Mouse (Mus musculus): ENCODE data around the gene Aaed1. TPM values are rescaled to one million over a fixed set of nuclear protein-coding genes. Genes with fewer than 3 reads are reported as not detected.

Aaed1 gene
- polyA plus RNA-seq, 1 experiment = 4.9 TPM

DNA sequence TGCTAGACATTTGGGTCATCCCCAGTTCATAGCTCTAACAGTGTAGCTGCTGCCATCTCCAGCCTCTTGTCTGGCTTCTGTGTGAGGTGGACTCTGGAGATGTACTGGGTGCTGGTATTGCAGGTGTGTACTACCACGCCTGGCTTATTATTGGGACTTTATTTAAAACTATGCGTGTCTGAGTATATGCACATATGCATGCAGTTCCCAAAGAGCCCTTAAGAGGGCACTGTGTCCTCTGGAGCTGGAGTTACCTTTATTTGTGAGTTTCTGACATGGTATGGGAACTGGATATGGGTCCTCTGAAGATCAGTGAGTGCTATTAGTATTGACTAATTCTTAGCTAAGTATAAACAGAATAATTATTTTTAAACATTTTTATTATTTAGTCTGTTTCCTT is 27.8 kb downstream of the Aaed1 start:
- DNase-seq (ENCODE audit: low read depth in 1 of 2, low spot score in 2 of 2) = no peak
- Histone ChIP-seq H3K4me1 (ENCODE audit: control insufficient read depth, insufficient read depth, insufficient read length) (no peaks in the 10 kb centered on the region), H3K36me3 (ENCODE audit: control insufficient read depth, insufficient read depth, low read length) (no peaks in the 10 kb centered on the region; the same call in 1 of the 2 replicates), H3K27ac (ENCODE audit: insufficient read depth, low read length) (no peak overlapping the region), H3K4me3 (ENCODE audit: extremely low read depth, insufficient read depth, insufficient read length) (no peak overlapping the region), H3K27me3 (ENCODE audit: control insufficient read depth, insufficient read depth, low read length) (0 out of 2 replicates have a peak, but pooled peaks cover 1% of the 10 kb centered on the region)
- TF ChIP-seq CTCF (IDR thresholded peaks at IDR 0.05; ENCODE audit: extremely low read depth, insufficient read depth, insufficient read length, insufficient replicate concordance) (no peak), POLR2A (IDR thresholded peaks at IDR 0.05; ENCODE audit: low read depth, low read length) (no peak)
- WGBS = 91% methylated on average over 2 of the region's 2 CpGs

DNA sequence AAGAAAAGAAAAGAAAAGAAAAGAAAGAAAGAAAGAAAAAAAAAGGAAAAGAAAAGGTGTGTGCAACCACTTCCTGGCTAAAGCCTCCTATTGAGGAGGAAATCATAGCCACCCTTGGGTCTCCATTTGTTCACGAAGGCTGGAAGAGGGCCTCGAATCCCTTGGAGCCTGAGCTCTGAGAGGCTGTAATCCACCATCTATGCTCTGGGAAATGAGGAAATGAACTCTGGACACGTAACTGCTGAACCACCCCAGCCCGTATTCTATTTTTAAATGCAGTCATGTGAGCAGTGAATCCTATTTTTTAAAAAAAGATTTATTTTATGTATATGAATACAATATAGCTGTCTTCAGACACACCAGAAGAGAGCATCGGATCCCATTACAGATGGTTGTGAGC is 31.6 kb downstream of the Aaed1 start:
- no peaks in the 10 kb centered on the region for H3K4me1 ChIP-seq (ENCODE audit: control insufficient read depth, insufficient read depth, insufficient read length)
- no peaks in the 10 kb centered on the region for H3K36me3 ChIP-seq (ENCODE audit: control insufficient read depth, insufficient read depth, low read length)
- no peak overlapping the region for H3K27ac ChIP-seq (ENCODE audit: insufficient read depth, low read length)
- H3K27me3 ChIP-seq (ENCODE audit: control insufficient read depth, insufficient read depth, low read length) = peaks cover 1% of the 10 kb centered on the region; the same call in 1 of the 2 replicates
- WGBS = 73% methylated on average over 5 of the region's 5 CpGs
- H3K4me3 ChIP-seq (ENCODE audit: extremely low read depth, insufficient read depth, insufficient read length) = no peak overlapping the region
- no peak for TF ChIP-seq CTCF (IDR thresholded peaks at IDR 0.05; ENCODE audit: extremely low read depth, insufficient read depth, insufficient read length, insufficient replicate concordance)
- TF ChIP-seq POLR2A (IDR thresholded peaks at IDR 0.05; ENCODE audit: low read depth, low read length) = no peak
- no peak for DNase-seq (ENCODE audit: low read depth in 1 of 2, low spot score in 2 of 2)

GRCm38 (mm10) chr13:64275754-64276127 is 36.8 kb downstream of the Aaed1 start:
- H3K27ac ChIP-seq (ENCODE audit: insufficient read depth, low read length) = no peak overlapping the region
- DNase-seq (ENCODE audit: low read depth in 1 of 2, low spot score in 2 of 2) = no peak
- WGBS = 33% methylated on average over 9 of the region's 9 CpGs
- H3K27me3 ChIP-seq (ENCODE audit: control insufficient read depth, insufficient read depth, low read length) = peaks cover 20% of the 10 kb centered on the region
- peaks cover 9% of the 10 kb centered on the region for H3K4me1 ChIP-seq (ENCODE audit: control insufficient read depth, insufficient read depth, insufficient read length)
- H3K36me3 ChIP-seq (ENCODE audit: control insufficient read depth, insufficient read depth, low read length) = no peaks in the 10 kb centered on the region
- no peak for TF ChIP-seq CTCF (IDR thresholded peaks at IDR 0.05; ENCODE audit: extremely low read depth, insufficient read depth, insufficient read length, insufficient replicate concordance)
- TF ChIP-seq POLR2A (IDR thresholded peaks at IDR 0.05; ENCODE audit: low read depth, low read length) = no peak
- peak overlapping the region; percentile 61; the same call in 1 of the 2 replicates for H3K4me3 ChIP-seq (ENCODE audit: extremely low read depth, insufficient read depth, insufficient read length)

GRCm38 (mm10) chr13:64274879-64275753 is 37.4 kb downstream of the Aaed1 start, which contains the start of gene Cdc14b:
TSS of gene Cdc14b (minus strand) at chr13:64275290.
- H3K27me3 ChIP-seq (ENCODE audit: control insufficient read depth, insufficient read depth, low read length) = peaks cover 18% of the 10 kb centered on the region

DNA sequence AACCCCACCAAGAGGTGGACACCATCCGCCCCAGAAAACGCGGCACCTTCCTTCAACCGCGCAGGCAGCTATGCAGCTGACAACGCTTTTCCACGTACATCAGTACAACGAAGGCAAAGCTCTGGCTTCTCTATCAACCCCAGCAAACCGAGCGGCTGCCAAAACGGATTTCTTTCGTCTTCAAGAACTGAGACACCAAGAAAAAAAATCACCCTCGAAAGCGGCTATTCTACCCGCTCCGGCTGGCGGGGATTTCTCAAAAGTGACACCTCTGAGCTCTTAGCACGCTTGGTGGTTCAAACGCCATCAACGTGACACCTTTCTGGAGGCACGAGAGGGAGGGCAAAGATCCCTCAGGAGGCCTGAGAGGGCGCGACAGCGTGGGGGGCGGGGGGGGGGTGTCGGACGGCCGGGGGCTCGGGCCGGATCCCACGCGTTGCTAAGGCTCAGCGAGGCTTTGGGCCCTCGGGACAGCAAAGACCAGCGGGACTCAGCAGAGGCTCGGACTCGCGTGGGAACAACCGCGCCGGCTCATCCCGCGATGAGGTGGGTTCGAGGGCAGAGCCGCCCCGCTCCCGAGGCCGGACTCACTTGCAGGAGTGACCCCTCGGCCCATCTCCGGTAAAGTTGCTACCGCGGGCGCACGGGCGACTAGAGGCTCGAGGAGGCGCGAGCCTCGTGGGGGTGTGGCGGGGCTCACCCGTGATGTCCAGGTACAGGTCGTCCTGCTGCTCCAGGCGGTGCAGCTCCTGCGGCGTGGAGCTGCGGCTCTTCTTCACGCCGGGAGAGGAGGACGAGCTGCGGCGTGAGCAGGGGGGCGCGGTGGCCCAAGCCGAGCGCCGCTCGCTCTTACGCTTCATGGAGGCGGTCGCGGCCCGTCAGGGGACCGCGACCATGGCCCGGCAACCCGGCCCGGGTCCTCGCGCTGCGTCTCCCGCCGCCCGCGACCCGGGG is 38.3 kb downstream of the Aaed1 start:
- peak overlapping the region; percentile 61 for H3K4me3 ChIP-seq (ENCODE audit: extremely low read depth, insufficient read depth, insufficient read length)
- H3K27me3 ChIP-seq (ENCODE audit: control insufficient read depth, insufficient read depth, low read length) = peaks cover 18% of the 10 kb centered on the region
- no peak overlapping the region for H3K27ac ChIP-seq (ENCODE audit: insufficient read depth, low read length)
- peaks cover 9% of the 10 kb centered on the region for H3K4me1 ChIP-seq (ENCODE audit: control insufficient read depth, insufficient read depth, insufficient read length)
- WGBS = 1% methylated on average over 95 of the region's 95 CpGs
- no peaks in the 10 kb centered on the region for H3K36me3 ChIP-seq (ENCODE audit: control insufficient read depth, insufficient read depth, low read length)
- TF ChIP-seq POLR2A (IDR thresholded peaks at IDR 0.05; ENCODE audit: low read depth, low read length) = no peak
- TF ChIP-seq CTCF (IDR thresholded peaks at IDR 0.05; ENCODE audit: extremely low read depth, insufficient read depth, insufficient read length, insufficient replicate concordance) = no peak
- DNase-seq (ENCODE audit: low read depth in 1 of 2, low spot score in 2 of 2) = peak; percentile 8 to 14

More at GRCm38 (mm10) chr13:64274879-64275753, 37.4 kb downstream of the Aaed1 start, which contains the start of gene Cdc14b:
- WGBS = 4% methylated on average over 57 of the region's 57 CpGs
- Histone ChIP-seq H3K36me3 (ENCODE audit: control insufficient read depth, insufficient read depth, low read length) (no peaks in the 10 kb centered on the region), H3K27ac (ENCODE audit: insufficient read depth, low read length) (no peak within 1 kb of the TSS), H3K4me1 (ENCODE audit: control insufficient read depth, insufficient read depth, insufficient read length) (peaks cover 9% of the 10 kb centered on the region), H3K4me3 (ENCODE audit: extremely low read depth, insufficient read depth, insufficient read length) (peak within 1 kb of the TSS; percentile 61)
- TF ChIP-seq POLR2A (IDR thresholded peaks at IDR 0.05; ENCODE audit: low read depth, low read length) (no peak), CTCF (IDR thresholded peaks at IDR 0.05; ENCODE audit: extremely low read depth, insufficient read depth, insufficient read length, insufficient replicate concordance) (no peak)
- DNase-seq (ENCODE audit: low read depth in 1 of 2, low spot score in 2 of 2) = peak; percentile 35 to 60

- no peak overlapping the region for H3K4me3 ChIP-seq (ENCODE audit: extremely low read depth, insufficient read depth, insufficient read length)
- peaks cover 18% of the 10 kb centered on the region for H3K27me3 ChIP-seq (ENCODE audit: control insufficient read depth, insufficient read depth, low read length)
- TF ChIP-seq POLR2A (IDR thresholded peaks at IDR 0.05; ENCODE audit: low read depth, low read length) (no peak), CTCF (IDR thresholded peaks at IDR 0.05; ENCODE audit: extremely low read depth, insufficient read depth, insufficient read length, insufficient replicate concordance) (no peak)
- peaks cover 9% of the 10 kb centered on the region for H3K4me1 ChIP-seq (ENCODE audit: control insufficient read depth, insufficient read depth, insufficient read length)
- WGBS = 42% methylated on average over 8 of the region's 8 CpGs
- DNase-seq (ENCODE audit: low read depth in 1 of 2, low spot score in 2 of 2) = no peak
- no peak overlapping the region for H3K27ac ChIP-seq (ENCODE audit: insufficient read depth, low read length)
- H3K36me3 ChIP-seq (ENCODE audit: control insufficient read depth, insufficient read depth, low read length) = no peaks in the 10 kb centered on the region
Observed at GRCm38 (mm10) chr13:64273352-64273751, 39.2 kb downstream of the Aaed1 start.

Data from spleen, adult 2 months (tissue).